Mouse (Mus musculus) spleen, postnatal 36 days (tissue): ENCODE data around the gene Gm960.

Experiments used
- DNase-seq, 2 experiments: peaks; one replicate each; pipeline ENCODE4 v3.0.0; 2022; ENCODE audit warnings: low spot score in 2 of 2, mixed read lengths in 1 of 2

Gm960 gene

GRCm38 (mm10) chr19:4711601-4712155 lies 13.2 kb upstream of the Gm960 start:
- no peak for DNase-seq

DNA sequence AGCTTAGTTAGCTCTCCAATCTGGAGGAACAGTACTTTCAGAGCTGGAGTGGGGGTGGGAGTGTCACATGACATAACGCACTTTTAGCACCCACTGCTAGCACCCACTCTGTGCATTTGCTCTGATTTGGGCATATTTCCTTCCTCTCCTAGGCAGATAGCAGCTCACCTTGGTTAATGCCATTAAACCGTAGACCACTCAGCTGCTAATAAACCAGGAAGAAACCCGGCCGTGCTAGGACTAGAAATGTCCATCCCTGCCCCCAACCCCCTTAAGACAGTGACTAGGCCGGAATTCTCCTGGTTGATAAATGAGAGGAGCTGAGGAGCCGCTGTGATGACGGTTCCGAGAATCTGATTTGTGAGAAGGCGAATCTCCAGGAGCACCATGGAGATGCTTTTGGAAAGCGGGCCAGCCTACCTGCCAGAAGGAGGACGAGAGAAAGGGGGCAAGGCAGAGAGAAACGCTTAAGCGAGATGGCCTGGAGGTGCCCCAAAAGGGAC lies 12.7 kb upstream of the Gm960 start, which contains the start of gene Sptbn2:
Gene Sptbn2, plus strand, starts transcription at position 70 of the 503 bp plus-strand sequence.
- DNase-seq: no peak

GRCm38 (mm10) chr19:4708765-4709164 lies 10.3 kb upstream of the Gm960 start:
- DNase-seq: no peak

DNA sequence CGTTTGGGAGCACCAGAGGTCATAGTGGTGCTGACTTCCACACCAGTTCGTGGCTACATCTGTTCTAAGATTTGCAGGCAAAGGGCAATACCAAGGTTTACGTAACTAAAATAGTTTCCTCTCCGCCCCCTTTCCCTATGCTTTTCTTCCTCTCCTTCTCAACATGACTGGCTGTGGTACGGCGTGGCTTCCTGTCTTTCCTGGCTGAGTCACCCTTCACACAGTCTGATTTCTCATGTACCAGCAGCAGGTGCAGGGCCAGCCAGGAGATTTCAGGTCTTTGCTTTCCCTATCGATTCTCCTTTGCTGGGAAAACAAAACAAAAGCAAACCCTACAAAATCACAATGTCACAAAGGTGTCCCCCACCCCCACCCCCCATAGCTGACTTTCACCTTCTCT lies 2.8 kb upstream of the Gm960 start:
- no peak for DNase-seq

- no peak for DNase-seq
These were observed 2.2 kb upstream of the Gm960 start for GRCm38 (mm10) chr19:4700656-4701055.

DNA sequence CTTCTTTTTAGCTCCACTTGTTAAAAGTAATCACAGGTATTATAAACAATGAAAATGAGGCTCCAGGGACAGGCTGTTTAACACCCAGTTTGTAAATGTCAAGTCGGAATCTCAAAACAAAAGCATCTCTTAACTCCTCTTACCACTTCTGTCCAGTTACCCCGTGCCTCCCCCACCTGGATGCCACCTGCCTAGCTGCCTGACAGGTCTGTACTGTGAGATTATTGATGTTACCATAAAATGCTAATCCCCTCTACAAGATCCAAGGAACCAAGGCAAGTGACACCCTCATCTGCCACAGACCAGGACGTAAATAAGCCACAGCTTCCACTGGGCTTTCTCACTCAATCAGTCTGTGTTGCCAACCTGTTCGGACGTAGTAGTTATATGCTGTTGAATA lies 1.4 kb upstream of the Gm960 start:
- DNase-seq: no peak

GRCm38 (mm10) chr19:4698856-4699255 lies 388 bp upstream of the Gm960 start:
- DNase-seq: no peak

GRCm38 (mm10) chr19:4697721-4698120 lies 747 bp downstream of the Gm960 start:
- no peak for DNase-seq

GRCm38 (mm10) chr19:4697121-4697520 lies 1.3 kb downstream of the Gm960 start:
- DNase-seq: no peak

DNA sequence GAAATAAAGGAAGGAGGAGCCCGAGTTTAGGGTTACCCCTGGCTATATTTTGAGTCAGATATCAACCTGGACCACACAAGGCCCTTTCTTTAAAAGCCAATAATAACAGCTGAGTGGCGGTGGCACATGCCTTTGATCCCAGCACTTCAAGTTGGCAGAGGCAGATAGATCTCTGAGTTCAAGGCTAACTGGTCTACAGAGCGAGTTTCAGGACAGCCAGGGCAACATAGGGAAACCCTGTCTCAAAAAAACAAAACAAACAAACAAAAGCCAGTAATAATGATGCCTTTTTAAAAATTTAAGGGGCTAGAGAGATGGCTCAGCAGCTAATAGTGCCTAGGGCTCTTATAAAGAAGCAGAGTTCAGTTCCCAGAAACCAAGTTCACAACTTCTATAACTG lies 4.1 kb downstream of the Gm960 start:
- DNase-seq: no peak

DNA sequence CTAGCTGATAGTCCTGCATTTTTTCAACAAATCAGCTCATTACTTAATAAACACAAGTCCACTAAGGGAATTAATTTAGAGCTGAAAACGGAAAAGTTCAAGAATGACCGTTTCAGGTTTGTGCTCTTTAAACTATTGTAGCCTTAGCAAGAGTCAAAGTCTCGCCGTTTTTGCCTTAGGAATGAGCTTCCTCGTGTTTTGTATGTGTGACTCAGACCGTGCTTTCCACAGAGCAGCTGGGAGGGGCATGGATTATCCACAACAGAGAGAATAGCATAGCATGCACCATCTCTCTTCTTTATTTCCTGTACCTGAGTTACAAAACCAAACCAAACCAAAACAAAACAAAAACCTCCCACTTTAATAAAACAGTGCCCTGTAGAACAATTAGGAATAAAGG lies 26.1 kb downstream of the Gm960 start:
- DNase-seq: no peak

DNA sequence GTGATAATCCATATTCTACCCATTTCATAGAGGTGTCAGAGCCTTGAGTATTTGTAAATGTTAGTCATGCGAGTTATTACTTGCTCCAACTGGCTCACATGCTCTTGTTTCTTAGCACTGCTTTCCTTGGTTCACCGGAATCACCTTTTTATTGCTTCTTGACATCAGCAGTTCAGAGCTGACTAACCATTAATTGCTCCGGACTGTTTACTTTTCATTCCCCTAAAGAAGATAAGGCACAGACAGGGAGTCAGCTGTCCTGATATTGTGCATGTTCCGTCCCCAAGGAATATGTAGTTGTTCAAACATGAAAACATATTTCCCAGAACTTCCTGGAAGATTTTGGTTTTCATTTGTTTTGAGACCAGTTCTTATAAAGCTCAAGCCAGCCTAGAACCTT lies 27.7 kb downstream of the Gm960 start:
- no peak for DNase-seq

- DNase-seq: no peak
These were observed 31.7 kb downstream of the Gm960 start for GRCm38 (mm10) chr19:4666815-4667214.

- DNase-seq: no peak
These were observed 40.3 kb downstream of the Gm960 start for GRCm38 (mm10) chr19:4658156-4658555.

GRCm38 (mm10) chr19:4646917-4647492 lies 51.5 kb downstream of the Gm960 start:
- no peak for DNase-seq

GRCm38 (mm10) chr19:4644271-4644670 lies 54.2 kb downstream of the Gm960 start:
- no peak for DNase-seq

GRCm38 (mm10) chr19:4635986-4636385 lies 62.5 kb downstream of the Gm960 start:
- no peak for DNase-seq

- peak; percentile 22 to 59 for DNase-seq
These were observed 69.6 kb downstream of the Gm960 start for GRCm38 (mm10) chr19:4628819-4629218.

DNA sequence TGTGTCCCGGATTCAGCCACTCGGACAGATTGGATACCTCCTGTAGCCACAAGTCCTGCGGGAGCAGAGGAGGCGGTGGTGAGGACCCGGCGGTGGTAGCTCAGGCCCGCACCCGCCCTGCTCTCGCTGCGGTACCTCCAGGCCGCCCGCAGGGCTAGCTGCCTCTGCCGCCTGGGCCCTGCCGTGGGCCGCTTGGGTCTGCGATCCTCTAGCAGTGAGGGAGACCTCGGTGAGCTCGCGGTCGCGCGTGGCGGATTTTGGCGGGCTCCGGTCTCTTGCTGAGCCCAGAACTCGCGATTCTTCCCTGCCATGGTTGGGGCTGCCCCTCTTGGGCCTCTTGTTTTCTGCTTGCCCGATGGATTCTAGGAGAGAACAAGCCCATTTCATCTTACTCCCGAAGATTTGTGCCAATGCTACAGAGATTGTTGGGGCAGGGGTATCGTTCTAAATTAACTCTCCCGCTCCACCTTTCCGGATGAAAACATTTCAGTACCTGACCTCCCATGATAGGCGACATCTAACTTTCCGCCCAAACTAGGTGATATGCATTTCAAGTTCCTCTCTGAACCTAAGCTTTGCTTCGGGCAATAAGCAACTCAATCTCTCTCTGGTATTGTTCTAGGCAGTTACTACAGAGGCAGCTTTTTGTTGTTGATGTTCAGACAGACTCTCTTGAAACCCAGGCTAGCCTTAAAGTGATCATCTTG lies 72.5 kb downstream of the Gm960 start:
- no peak for DNase-seq

DNA sequence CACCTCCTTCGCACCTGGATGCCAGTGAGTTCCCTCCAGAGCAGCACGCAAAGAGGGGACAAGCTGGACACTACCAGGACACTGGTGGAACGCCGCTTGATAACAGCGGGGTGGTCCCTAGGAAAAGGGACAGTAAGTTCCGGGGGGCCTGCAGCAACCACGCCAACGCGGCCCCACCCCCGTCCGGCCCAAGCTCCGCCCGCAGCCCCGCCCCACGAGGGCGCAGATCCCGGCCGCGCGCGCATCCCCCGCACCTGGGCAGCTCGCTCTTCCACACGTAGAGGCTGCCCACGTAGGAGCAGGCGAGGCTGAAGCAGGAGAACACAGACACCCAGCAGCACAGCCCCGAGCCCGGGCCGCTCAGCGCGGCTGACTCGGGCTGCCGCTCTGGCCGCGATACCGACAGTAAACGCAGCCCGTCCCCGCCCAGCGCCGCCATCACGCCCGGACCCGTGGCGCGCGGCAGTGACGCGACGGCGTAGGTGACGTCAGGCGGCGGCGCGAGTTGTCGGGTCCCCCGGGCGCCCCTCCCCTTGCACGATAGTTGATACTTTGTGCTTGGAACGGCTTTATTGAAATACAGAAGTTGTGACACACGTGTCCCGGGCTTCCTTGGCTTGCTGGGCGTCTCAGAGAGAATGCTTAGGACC lies 73.2 kb downstream of the Gm960 start, which contains the start of gene Rce1:
Gene Rce1, minus strand, starts transcription at position 463 of the 650 bp plus-strand sequence.
- peak; percentile 84 to 88 for DNase-seq

GRCm38 (mm10) chr19:4624406-4625178 lies 73.9 kb downstream of the Gm960 start:
- no peak for DNase-seq

- DNase-seq: no peak
These were observed 74.5 kb downstream of the Gm960 start for GRCm38 (mm10) chr19:4624006-4624405.
